Mouse (Mus musculus): Measurements from ENCODE around the gene Pip4k2c. TPM values are rescaled to one million over a fixed set of nuclear protein-coding genes. Genes with fewer than 3 reads are reported as not detected.
"Not testable (repeated sequence)": the region's sequence is repeated elsewhere in the genome, so short reads cannot be mapped to it uniquely, and the experiment has no call there.

Gene Pip4k2c
- total RNA-seq, 2 experiments from 2014 or later, result 92.7 to 98.9 TPM

GRCm38 (mm10) chr10:127173148-127174065 is 38.0 kb downstream of the Pip4k2c start:
- peak in 1 of 2 experiments; percentile 13 for DNase-seq (ENCODE audit: extremely low spot score in 1 of 2, low spot score in 1 of 2)

- no peak for DNase-seq (ENCODE audit: extremely low spot score in 1 of 2, low spot score in 1 of 2)
Observed at GRCm38 (mm10) chr10:127171631-127172200, 39.7 kb downstream of the Pip4k2c start.

GRCm38 (mm10) chr10:127170837-127171272 is 40.5 kb downstream of the Pip4k2c start:
- peak; percentile 58 to 69 for DNase-seq (ENCODE audit: extremely low spot score in 1 of 2, low spot score in 1 of 2)

- DNase-seq (ENCODE audit: extremely low spot score in 1 of 2, low spot score in 1 of 2), result peak; percentile 9 to 37
Observed at GRCm38 (mm10) chr10:127170002-127170401, 41.4 kb downstream of the Pip4k2c start.

- peak; percentile 9 to 12 for DNase-seq (ENCODE audit: extremely low spot score in 1 of 2, low spot score in 1 of 2)
Observed at GRCm38 (mm10) chr10:127167614-127168192, 43.7 kb downstream of the Pip4k2c start.

- DNase-seq (ENCODE audit: extremely low spot score in 1 of 2, low spot score in 1 of 2), result peak in 1 of 2 experiments; percentile 7
Observed at GRCm38 (mm10) chr10:127166771-127167613, 44.4 kb downstream of the Pip4k2c start.

- DNase-seq (ENCODE audit: extremely low spot score in 1 of 2, low spot score in 1 of 2), result no peak
Observed at GRCm38 (mm10) chr10:127166404-127166715, 45.0 kb downstream of the Pip4k2c start.

GRCm38 (mm10) chr10:127165654-127166403 is 45.6 kb downstream of the Pip4k2c start:
- DNase-seq (ENCODE audit: extremely low spot score in 1 of 2, low spot score in 1 of 2), result no peak

- no peak for DNase-seq (ENCODE audit: extremely low spot score in 1 of 2, low spot score in 1 of 2)
Observed at GRCm38 (mm10) chr10:127165354-127165653, 46.1 kb downstream of the Pip4k2c start.

- DNase-seq (ENCODE audit: extremely low spot score in 1 of 2, low spot score in 1 of 2), result peak; percentile 70 to 75
Observed at GRCm38 (mm10) chr10:127164631-127165353, 46.6 kb downstream of the Pip4k2c start, which contains the start of gene B4galnt1. B4galnt1 (plus strand) TSS chr10:127165225.

- DNase-seq (ENCODE audit: extremely low spot score in 1 of 2, low spot score in 1 of 2), result no peak
Observed at GRCm38 (mm10) chr10:127164190-127164589, 47.2 kb downstream of the Pip4k2c start.

- DNase-seq (ENCODE audit: extremely low spot score in 1 of 2, low spot score in 1 of 2), result not testable (repeated sequence)
Observed at GRCm38 (mm10) chr10:127162771-127163261, 48.6 kb downstream of the Pip4k2c start.

- no peak for DNase-seq (ENCODE audit: extremely low spot score in 1 of 2, low spot score in 1 of 2)
Observed at GRCm38 (mm10) chr10:127160728-127161127, 50.7 kb downstream of the Pip4k2c start.

GRCm38 (mm10) chr10:127160081-127160480 is 51.3 kb downstream of the Pip4k2c start:
- no peak for DNase-seq (ENCODE audit: extremely low spot score in 1 of 2, low spot score in 1 of 2)

GRCm38 (mm10) chr10:127158471-127158870 is 52.9 kb downstream of the Pip4k2c start:
- DNase-seq (ENCODE audit: extremely low spot score in 1 of 2, low spot score in 1 of 2), result no peak

GRCm38 (mm10) chr10:127156511-127156910 is 54.9 kb downstream of the Pip4k2c start:
- DNase-seq (ENCODE audit: extremely low spot score in 1 of 2, low spot score in 1 of 2), result no peak

GRCm38 (mm10) chr10:127156089-127156488 is 55.3 kb downstream of the Pip4k2c start:
- no peak for DNase-seq (ENCODE audit: extremely low spot score in 1 of 2, low spot score in 1 of 2)

- no peak for DNase-seq (ENCODE audit: extremely low spot score in 1 of 2, low spot score in 1 of 2)
Observed at GRCm38 (mm10) chr10:127154652-127155051, 56.7 kb downstream of the Pip4k2c start.

GRCm38 (mm10) chr10:127154241-127154640 is 57.1 kb downstream of the Pip4k2c start:
- DNase-seq (ENCODE audit: extremely low spot score in 1 of 2, low spot score in 1 of 2), result no peak

Data from layer of hippocampus, postnatal 25 days (tissue).